ENCODE assay signal across 9 mouse cellular contexts in genomic region chr13:57721524-57722279, GRCm38 (mm10).
DNase-seq lines count a peak whose midpoint lies in the region; ATAC-seq lines count a peak whose summit lies in the region.
"Had no signal": no experiment of that assay in that cellular context is flagged by ENCODE, and none has a peak within 500 bp of the region (broad histone marks: within the 10 kb centered on the region; RNA-seq: fewer than 3 reads in every experiment).

No protein-coding gene starts in this region.

- H3K4me3 ChIP-seq in hindbrain, embryonic 12.5 days, result no peak overlapping the region
- no peak overlapping the region for H3K4me3 ChIP-seq in midbrain, embryonic 13.5 days (replicated peaks)
- no peak overlapping the region for H3K4me3 ChIP-seq in heart, embryonic 12.5 days
- H3K4me3 ChIP-seq: heart, embryonic 15.5 days had no signal

- H3K27me3 ChIP-seq in hindbrain, embryonic 12.5 days, result no peaks in the 10 kb centered on the region
- no peaks in the 10 kb centered on the region for H3K27me3 ChIP-seq in midbrain, embryonic 13.5 days
- peaks cover 9% of the 10 kb centered on the region; the same call in 1 of the 2 replicates for H3K27me3 ChIP-seq in heart, embryonic 12.5 days (replicated peaks)
- H3K27me3 ChIP-seq: heart, embryonic 15.5 days had no signal

- no peaks in the 10 kb centered on the region for H3K36me3 ChIP-seq in hindbrain, embryonic 12.5 days
- H3K36me3 ChIP-seq in midbrain, embryonic 13.5 days, result no peaks in the 10 kb centered on the region
- H3K36me3 ChIP-seq in heart, embryonic 12.5 days, result no peaks in the 10 kb centered on the region
- H3K36me3 ChIP-seq: heart, embryonic 15.5 days had no signal

- DNase-seq in layer of hippocampus, adult 11-12 months (ENCODE audit: low spot score), result peak; percentile 29
- no peak for DNase-seq in layer of hippocampus, adult 9-10 months (ENCODE audit: low spot score)
- peak; percentile 72 to 75 for DNase-seq in cerebellum, postnatal 10 days
- DNase-seq in adrenal gland, adult 2 months, result no peak

- no peak overlapping the region for H3K9ac ChIP-seq in hindbrain, embryonic 12.5 days
- H3K9ac ChIP-seq in midbrain, embryonic 13.5 days (replicated peaks), result no peak overlapping the region
- no peak overlapping the region for H3K9ac ChIP-seq in heart, embryonic 12.5 days
- H3K9ac ChIP-seq: heart, embryonic 15.5 days had no signal

- H3K9me3 ChIP-seq in hindbrain, embryonic 12.5 days (replicated peaks), result no peaks in the 10 kb centered on the region
- no peaks in the 10 kb centered on the region for H3K9me3 ChIP-seq in midbrain, embryonic 13.5 days
- H3K9me3 ChIP-seq in heart, embryonic 12.5 days (replicated peaks), result no peaks in the 10 kb centered on the region
- H3K9me3 ChIP-seq: heart, embryonic 15.5 days had no signal

- no peak overlapping the region for H3K4me2 ChIP-seq in hindbrain, embryonic 12.5 days (replicated peaks)
- no peak overlapping the region for H3K4me2 ChIP-seq in midbrain, embryonic 13.5 days (replicated peaks)
- H3K4me2 ChIP-seq in heart, embryonic 12.5 days, result no peak overlapping the region
- H3K4me2 ChIP-seq: heart, embryonic 15.5 days had no signal

- H3K27ac ChIP-seq in hindbrain, embryonic 12.5 days, result peak overlapping the region; percentile 12; the same call in 1 of the 2 replicates
- peak overlapping the region; percentile 15; the same call in 1 of the 2 replicates for H3K27ac ChIP-seq in midbrain, embryonic 13.5 days
- no peak overlapping the region for H3K27ac ChIP-seq in heart, embryonic 12.5 days (ENCODE audit: poor library complexity, severe bottlenecking)
- H3K27ac ChIP-seq: heart, embryonic 15.5 days had no signal

- H3K4me1 ChIP-seq in hindbrain, embryonic 12.5 days, result peaks cover 16% of the 10 kb centered on the region; the same call in 1 of the 2 replicates
- H3K4me1 ChIP-seq in midbrain, embryonic 13.5 days (replicated peaks), result peaks cover 28% of the 10 kb centered on the region
- no peaks in the 10 kb centered on the region for H3K4me1 ChIP-seq in heart, embryonic 12.5 days (replicated peaks)
- H3K4me1 ChIP-seq: heart, embryonic 15.5 days had no signal

- peak; percentile 59 for ATAC-seq in hindbrain, embryonic 12.5 days (ENCODE audit: low FRiP score)
- peak; percentile 82 for ATAC-seq in midbrain, embryonic 13.5 days
- ATAC-seq in heart, embryonic 12.5 days (ENCODE audit: insufficient number of reproducible peaks, low FRiP score), result no peak
- no peak for ATAC-seq in CD4-positive, CD25-positive, alpha-beta regulatory T cell, adult 4 months

- WGBS in hindbrain, embryonic 12.5 days, result 55% methylated on average over 20 of the region's 20 CpGs
- WGBS in midbrain, embryonic 13.5 days, result 52% methylated on average over 20 of the region's 20 CpGs
- WGBS in heart, embryonic 12.5 days, result 58% methylated on average over 20 of the region's 20 CpGs

Comparison
In these comparisons a context has a peak if more than half of its experiments do, and no peak if none do; other contexts are left out.
1. DNase-seq: peak in layer of hippocampus, adult 11-12 months (single experiment) and cerebellum, postnatal 10 days (2 of 2); none in layer of hippocampus, adult 9-10 months (single experiment) and adrenal gland, adult 2 months (single experiment).
2. ATAC-seq: peak in hindbrain, embryonic 12.5 days (single experiment) and midbrain, embryonic 13.5 days (single experiment); none in heart, embryonic 12.5 days (single experiment) and CD4-positive, CD25-positive, alpha-beta regulatory T cell, adult 4 months (single experiment).